Mouse (Mus musculus) spleen, adult 12 weeks (tissue): ENCODE results near the gene Kcna3.

Experiments
- DNase-seq: peaks from one replicate; pipeline ENCODE4 v3.0.0; 2022; ENCODE audit warnings: low spot score

The Kcna3 gene

GRCm38 (mm10) chr3:107065510-107066095, 29.6 kb downstream of the Kcna3 start:
- DNase-seq = no peak

- DNase-seq = no peak
Measured at GRCm38 (mm10) chr3:107066165-107066850, 30.3 kb downstream of the Kcna3 start.

- no peak for DNase-seq
Measured at GRCm38 (mm10) chr3:107067245-107067644, 31.3 kb downstream of the Kcna3 start.

GRCm38 (mm10) chr3:107073863-107074262, 37.9 kb downstream of the Kcna3 start:
- no peak for DNase-seq

- DNase-seq = no peak
Measured at GRCm38 (mm10) chr3:107075705-107076104, 39.7 kb downstream of the Kcna3 start.

GRCm38 (mm10) chr3:107076658-107077057, 40.7 kb downstream of the Kcna3 start:
- no peak for DNase-seq

- no peak for DNase-seq
Measured at GRCm38 (mm10) chr3:107077101-107077500, 41.1 kb downstream of the Kcna3 start.

- DNase-seq = no peak
Measured at GRCm38 (mm10) chr3:107080803-107081202, 44.8 kb downstream of the Kcna3 start.

- DNase-seq = no peak
Measured at GRCm38 (mm10) chr3:107081227-107081626, 45.3 kb downstream of the Kcna3 start.

GRCm38 (mm10) chr3:107084586-107084985, 48.6 kb downstream of the Kcna3 start:
- no peak for DNase-seq

- no peak for DNase-seq
Measured at GRCm38 (mm10) chr3:107087410-107087809, 51.4 kb downstream of the Kcna3 start.
